Mouse (Mus musculus) forebrain, embryonic 13.5 days (tissue): ENCODE results near the gene Slc2a10. TPM values are rescaled to one million over a fixed set of nuclear protein-coding genes. Genes with fewer than 3 reads are reported as not detected.

Experiments used
- ATAC-seq: fragments of 200-750 bp; cut with Nextera tagmentation; 2 replicates; pipeline ENCODE4 v1.8.0; 2017
- H3K27ac ChIP-seq: fragments of 300-500 bp; sonication (generic); 2 replicates; pipeline ENCODE4 v1.5.1; 2015; ENCODE audit warnings: inconsistent platforms, mild to moderate bottlenecking, moderate library complexity
- H3K27me3 ChIP-seq: fragments of 300-500 bp; sonication (generic); 2 replicates; pipeline ENCODE4 v1.6.1; 2015; ENCODE audit warnings: mild to moderate bottlenecking, inconsistent platforms
- H3K36me3 ChIP-seq: fragments of 300-500 bp; sonication (generic); 2 replicates; pipeline ENCODE4 v1.6.1; 2015; ENCODE audit warnings: mild to moderate bottlenecking, inconsistent platforms; ENCODE audit not compliant: poor library complexity, severe bottlenecking
- H3K4me1 ChIP-seq: fragments of 300-500 bp; sonication (generic); 2 replicates; pipeline ENCODE4 v1.6.1; 2015; ENCODE audit warnings: inconsistent platforms
- H3K4me2 ChIP-seq: fragments of 300-500 bp; sonication (generic); 2 replicates; pipeline ENCODE4 v1.6.1; 2015; ENCODE audit warnings: inconsistent platforms, mild to moderate bottlenecking, moderate library complexity
- H3K4me3 ChIP-seq: fragments of 300-500 bp; sonication (generic); 2 replicates; pipeline ENCODE4 v1.5.1; 2015; ENCODE audit warnings: mild to moderate bottlenecking, inconsistent platforms
- H3K9ac ChIP-seq: fragments of 300-500 bp; sonication (generic); 2 replicates; pipeline ENCODE4 v1.6.1; 2015; ENCODE audit warnings: mild to moderate bottlenecking, inconsistent platforms
- H3K9me3 ChIP-seq: fragments of 300-500 bp; sonication (generic); replicated peaks from 2 replicates; pipeline ENCODE4 v1.6.1; 2016; ENCODE audit warnings: inconsistent platforms
- WGBS: fragments of 180-500 bp; shearing (Covaris S2); methylation state at CpG from one replicate; pipeline ENCODE4 v1.1.7; 2015; 5-methylcytosine and 5-hydroxymethylcytosine counted together
- polyA plus RNA-seq: library from polyadenylated mRNA; unstranded; fragments of >200 nt; fragmentation: Nextera tagmentation; extraction: Ambion mirVana; gene quantifications from 2 replicates; pipeline ENCODE4 v1.2.1, GENCODE M21; 2015

Gene Slc2a10
- polyA plus RNA-seq, 1 experiment from 2014 or later = 2.8 TPM

DNA sequence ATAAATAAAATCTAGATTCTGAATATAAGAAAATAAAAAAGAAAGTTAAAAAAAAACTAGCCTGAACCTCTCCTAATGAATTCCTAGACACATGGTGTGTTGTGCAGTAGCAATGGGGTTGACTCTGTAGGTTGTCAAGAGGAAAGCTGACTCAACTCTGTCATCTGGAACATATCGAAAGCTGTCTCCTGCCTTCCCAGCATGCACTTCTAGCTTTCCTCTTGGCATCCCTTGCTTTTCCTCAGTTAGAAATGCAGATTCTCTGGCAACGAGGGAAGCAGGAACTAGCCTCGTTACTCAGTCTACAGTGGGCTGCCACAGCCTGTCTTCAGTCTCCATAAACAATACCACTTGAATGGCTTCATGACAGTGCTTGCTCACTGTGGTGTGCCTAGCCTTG is 17.8 kb upstream of the Slc2a10 start:
- H3K4me2 ChIP-seq = no peak overlapping the region
- 62% methylated on average over 3 of the region's 3 CpGs for WGBS
- no peak overlapping the region for H3K4me3 ChIP-seq
- H3K36me3 ChIP-seq = peaks cover 29% of the 10 kb centered on the region
- no peaks in the 10 kb centered on the region for H3K9me3 ChIP-seq
- H3K9ac ChIP-seq = peak overlapping the region; percentile 37; the same call in 1 of the 2 replicates
- H3K4me1 ChIP-seq = peaks cover 19% of the 10 kb centered on the region
- no peaks in the 10 kb centered on the region for H3K27me3 ChIP-seq
- ATAC-seq = no peak
- no peak overlapping the region for H3K27ac ChIP-seq

DNA sequence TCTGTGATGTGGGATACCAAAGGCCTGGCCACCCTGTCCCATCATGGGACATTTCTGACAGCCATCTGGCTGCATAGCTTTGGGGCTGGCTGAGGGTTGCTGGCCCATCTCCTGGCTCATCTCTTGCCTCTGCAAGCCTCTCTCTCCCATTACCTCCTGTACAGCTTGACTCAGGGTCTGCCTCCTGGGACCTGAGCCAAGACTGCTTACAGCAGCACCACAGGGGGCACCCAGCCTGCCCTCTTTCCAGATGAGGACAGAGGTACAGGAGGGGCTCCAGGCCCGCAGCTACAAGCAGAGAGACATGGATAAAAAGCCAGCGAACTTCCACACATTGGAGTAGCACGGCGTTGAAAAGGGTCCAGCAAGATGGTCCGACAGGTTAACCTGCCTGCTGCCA is 17.2 kb upstream of the Slc2a10 start:
- no peak overlapping the region for H3K4me3 ChIP-seq
- H3K4me1 ChIP-seq = peaks cover 19% of the 10 kb centered on the region
- 0 out of 2 replicates have a peak overlapping the region, but pooled peaks have one; percentile 37 for H3K9ac ChIP-seq
- H3K27ac ChIP-seq = no peak overlapping the region
- ATAC-seq = no peak
- no peaks in the 10 kb centered on the region for H3K9me3 ChIP-seq
- no peak overlapping the region for H3K4me2 ChIP-seq
- 67% methylated on average over 5 of the region's 5 CpGs for WGBS
- H3K36me3 ChIP-seq = peaks cover 30% of the 10 kb centered on the region
- H3K27me3 ChIP-seq = no peaks in the 10 kb centered on the region

DNA sequence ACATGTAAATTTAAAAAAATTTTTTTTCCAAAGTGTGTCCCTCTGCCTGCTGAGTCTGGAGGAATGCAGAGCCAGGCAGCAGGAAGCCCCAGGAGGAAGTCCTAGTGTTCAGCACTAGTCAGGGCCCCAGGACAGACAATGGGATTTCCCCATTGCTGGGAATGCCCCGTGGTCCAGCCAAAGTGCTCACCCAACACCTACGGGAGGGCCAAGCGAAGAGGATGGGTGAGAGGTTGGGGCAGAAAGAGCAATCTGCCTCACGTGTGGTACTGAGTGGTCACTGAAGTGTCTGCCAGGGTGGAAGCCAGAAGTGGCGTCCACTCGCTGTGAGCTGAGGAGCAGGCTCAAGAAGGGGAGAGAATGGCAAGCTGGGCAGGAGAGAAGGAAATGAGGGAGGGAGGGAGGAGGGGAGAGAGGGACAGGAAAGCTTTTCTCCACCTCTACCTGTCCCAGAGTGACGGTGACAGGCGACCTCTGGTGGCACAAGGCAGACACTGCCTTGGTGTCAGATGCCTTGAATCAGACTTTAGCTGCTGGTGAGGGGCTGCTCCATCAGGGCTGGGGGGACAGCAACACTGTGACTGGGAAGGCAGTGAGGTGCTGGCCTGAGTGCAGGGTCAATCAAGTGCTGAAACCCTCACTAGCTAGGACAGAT is 16.6 kb upstream of the Slc2a10 start:
- H3K9me3 ChIP-seq = no peaks in the 10 kb centered on the region
- ATAC-seq = peak; percentile 66
- H3K36me3 ChIP-seq = peaks cover 30% of the 10 kb centered on the region
- H3K4me3 ChIP-seq = no peak overlapping the region
- peaks cover 21% of the 10 kb centered on the region for H3K4me1 ChIP-seq
- H3K4me2 ChIP-seq = no peak overlapping the region
- no peak overlapping the region for H3K9ac ChIP-seq
- 20% methylated on average over 8 of the region's 8 CpGs for WGBS
- no peak overlapping the region for H3K27ac ChIP-seq
- H3K27me3 ChIP-seq = no peaks in the 10 kb centered on the region

DNA sequence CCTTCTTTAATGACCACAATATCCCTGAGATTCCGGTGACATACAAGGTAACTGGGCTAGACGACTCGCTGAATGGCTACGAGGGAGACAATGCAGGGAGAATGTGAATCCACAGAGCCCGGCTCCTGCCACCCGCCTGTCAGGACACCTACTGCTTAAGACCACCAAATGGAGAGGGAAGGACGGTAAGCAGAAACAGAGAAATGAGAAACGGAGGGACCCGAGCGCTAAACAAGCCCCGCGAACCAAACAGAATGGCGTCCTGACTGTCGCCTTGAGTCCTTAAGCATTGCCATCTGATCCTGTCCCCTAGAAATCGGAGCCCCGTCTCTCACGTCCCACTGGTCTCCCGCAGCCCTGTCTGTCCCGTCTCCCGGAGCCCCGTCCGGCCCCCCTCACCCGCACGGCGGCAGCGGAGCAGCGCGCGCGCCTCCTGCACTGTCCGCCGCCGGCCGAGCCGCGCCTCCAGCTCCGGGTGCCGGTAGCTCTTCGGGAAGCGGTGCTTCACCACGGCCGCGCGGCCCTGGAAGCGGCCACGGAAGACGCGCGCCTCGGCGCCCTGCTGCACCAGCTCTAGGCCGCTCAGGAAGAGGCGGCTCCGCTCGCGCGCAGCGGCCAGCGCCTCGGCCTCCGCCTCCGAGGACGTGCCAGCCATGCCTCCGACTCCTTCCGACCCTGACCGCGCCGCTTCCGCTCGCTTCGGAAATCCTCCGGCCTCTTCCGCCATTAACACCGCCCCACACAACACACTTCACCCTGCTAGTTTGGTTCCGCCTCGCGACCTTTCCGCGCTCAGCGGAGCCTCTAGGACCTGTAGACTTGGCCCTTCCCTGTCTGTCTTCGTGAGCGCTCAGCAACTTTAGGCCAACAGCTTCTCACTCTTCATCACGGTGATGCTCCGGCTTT is 10.7 kb upstream of the Slc2a10 start, which contains the start of gene Trp53rka:
Gene Trp53rka (minus strand): TSS at position 677 of the 906 bp plus-strand sequence.
- peak; percentile 91 for ATAC-seq
- H3K9ac ChIP-seq = peak within 1 kb of the TSS; percentile 87
- H3K27me3 ChIP-seq = no peaks in the 10 kb centered on the region
- H3K4me1 ChIP-seq = peaks cover 25% of the 10 kb centered on the region
- peak within 1 kb of the TSS; percentile 88 for H3K4me2 ChIP-seq
- peak within 1 kb of the TSS; percentile 82 for H3K27ac ChIP-seq
- peak within 1 kb of the TSS; percentile 72 for H3K4me3 ChIP-seq
- WGBS = under 1% methylated on average over 64 of the region's 84 CpGs
- peaks cover 30% of the 10 kb centered on the region for H3K36me3 ChIP-seq
- H3K9me3 ChIP-seq = no peaks in the 10 kb centered on the region

DNA sequence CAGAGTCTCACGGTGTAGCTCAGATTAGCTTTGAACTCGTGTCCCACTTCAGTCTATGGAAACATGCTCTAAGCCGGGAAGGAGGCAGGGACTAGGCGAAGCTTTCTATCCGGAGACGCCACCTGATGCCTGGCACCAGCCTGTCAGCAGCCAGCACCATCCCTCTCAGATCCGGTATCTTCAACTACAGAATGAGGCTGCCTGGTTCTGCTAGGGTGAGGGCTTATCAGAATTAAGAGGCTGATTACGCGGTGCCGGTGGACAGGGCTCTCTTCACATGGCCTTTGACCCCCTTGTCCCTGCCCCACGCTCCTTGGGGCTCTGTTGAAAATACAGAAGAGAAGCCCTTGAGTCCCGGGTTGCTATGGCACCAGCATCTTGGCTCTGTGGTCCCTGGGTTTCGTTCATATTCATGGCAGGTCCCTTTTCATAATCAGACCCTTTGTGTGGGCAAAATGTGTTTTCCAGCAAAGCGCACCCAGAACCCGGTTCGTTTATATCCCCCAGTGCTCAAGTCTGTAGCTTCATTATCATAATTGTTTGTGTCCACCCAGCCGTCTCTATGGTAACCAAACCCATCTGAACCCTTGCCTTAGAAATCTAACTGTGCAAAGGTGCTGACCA is 9.9 kb upstream of the Slc2a10 start:
- Histone ChIP-seq H3K4me2 (peak overlapping the region; percentile 88), H3K9ac (peak overlapping the region; percentile 87), H3K4me1 (peaks cover 25% of the 10 kb centered on the region), H3K4me3 (peak overlapping the region; percentile 72), H3K9me3 (no peaks in the 10 kb centered on the region), H3K36me3 (peaks cover 22% of the 10 kb centered on the region), H3K27ac (peak overlapping the region; percentile 82), H3K27me3 (no peaks in the 10 kb centered on the region)
- 5% methylated on average over 17 of the region's 17 CpGs for WGBS
- ATAC-seq = peak; percentile 62

DNA sequence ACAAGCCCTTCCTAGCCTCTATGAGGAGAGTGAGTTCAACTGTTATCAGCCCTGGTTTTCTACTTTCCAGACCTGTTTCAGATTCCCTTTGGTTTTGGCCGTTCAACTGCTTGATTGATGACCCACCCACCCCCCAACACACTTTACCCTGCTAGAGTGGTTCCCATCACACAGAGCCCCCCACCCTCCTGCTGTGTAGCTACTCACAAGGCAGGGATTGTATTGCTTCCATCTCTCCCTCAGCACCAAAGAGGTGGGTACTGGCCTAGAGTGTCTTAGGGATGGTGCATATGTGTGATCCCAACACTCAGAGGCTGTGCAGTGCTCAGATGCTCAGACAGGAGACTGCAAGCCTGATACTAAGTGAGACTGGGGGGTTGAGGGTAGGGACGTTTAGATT is 9.1 kb upstream of the Slc2a10 start:
- no peak for ATAC-seq
- 38% methylated on average over 2 of the region's 2 CpGs for WGBS
- no peaks in the 10 kb centered on the region for H3K27me3 ChIP-seq
- no peak overlapping the region for H3K9ac ChIP-seq
- H3K4me2 ChIP-seq = peak overlapping the region; percentile 88
- H3K4me1 ChIP-seq = peaks cover 25% of the 10 kb centered on the region
- H3K27ac ChIP-seq = peak overlapping the region; percentile 82
- H3K9me3 ChIP-seq = no peaks in the 10 kb centered on the region
- no peak overlapping the region for H3K4me3 ChIP-seq
- H3K36me3 ChIP-seq = peaks cover 14% of the 10 kb centered on the region

DNA sequence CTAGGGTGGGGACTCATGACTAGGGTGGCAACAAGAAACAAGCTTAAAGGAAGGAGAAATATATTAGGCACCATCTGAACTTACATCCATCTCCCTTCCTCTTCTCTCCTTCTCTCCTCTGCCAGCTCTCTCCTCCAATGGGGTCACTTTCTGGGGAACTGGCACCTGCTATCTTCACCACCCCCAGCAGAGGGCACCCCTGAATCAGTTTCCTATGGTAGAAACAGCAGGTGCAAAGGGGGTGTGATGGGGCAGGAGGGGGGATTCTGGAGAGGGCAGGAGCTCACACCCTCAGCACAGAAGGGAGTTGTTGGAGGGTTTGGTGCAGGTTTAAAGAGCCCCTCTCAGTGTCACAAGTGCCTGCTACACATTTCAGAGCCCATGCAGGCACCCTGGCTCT is 7.3 kb upstream of the Slc2a10 start:
- H3K27ac ChIP-seq = no peak overlapping the region
- no peak overlapping the region for H3K9ac ChIP-seq
- no peak for ATAC-seq
- H3K9me3 ChIP-seq = no peaks in the 10 kb centered on the region
- peaks cover 25% of the 10 kb centered on the region for H3K4me1 ChIP-seq
- H3K4me2 ChIP-seq = no peak overlapping the region
- H3K4me3 ChIP-seq = no peak overlapping the region
- no peaks in the 10 kb centered on the region for H3K36me3 ChIP-seq
- no peaks in the 10 kb centered on the region for H3K27me3 ChIP-seq

DNA sequence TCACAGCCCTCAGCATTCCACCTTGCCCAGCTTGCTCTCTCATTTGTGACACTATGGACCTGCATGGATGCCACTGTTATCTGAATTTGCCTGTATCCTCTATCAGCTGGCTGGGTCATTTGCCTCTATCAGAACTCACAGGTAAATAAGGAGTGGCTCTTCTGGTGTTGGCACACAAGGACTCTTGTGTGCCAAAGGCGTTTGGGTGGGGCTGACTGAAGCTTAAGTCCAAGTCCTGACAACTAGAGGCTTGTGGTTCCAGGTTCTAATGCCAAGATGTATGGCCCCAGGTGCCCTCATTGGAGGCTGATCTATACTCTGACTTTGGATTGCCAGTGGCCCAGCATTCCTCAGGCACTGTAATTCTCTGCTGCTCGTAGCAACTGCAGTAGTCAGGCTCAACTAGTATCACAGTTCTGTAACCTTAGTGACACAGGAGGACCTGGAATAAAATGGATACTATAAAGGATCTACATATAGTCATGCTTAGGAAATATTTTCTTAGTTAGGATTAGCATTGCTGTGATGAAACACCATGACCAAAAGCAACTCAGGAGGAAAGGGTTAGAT is 5.8 kb upstream of the Slc2a10 start:
- H3K27me3 ChIP-seq = no peaks in the 10 kb centered on the region
- H3K4me1 ChIP-seq = peaks cover 16% of the 10 kb centered on the region
- no peak overlapping the region for H3K4me2 ChIP-seq
- no peak for ATAC-seq
- no peak overlapping the region for H3K9ac ChIP-seq
- H3K36me3 ChIP-seq = no peaks in the 10 kb centered on the region
- WGBS = 82% methylated on average over 2 of the region's 2 CpGs
- no peaks in the 10 kb centered on the region for H3K9me3 ChIP-seq
- no peak overlapping the region for H3K4me3 ChIP-seq
- no peak overlapping the region for H3K27ac ChIP-seq

DNA sequence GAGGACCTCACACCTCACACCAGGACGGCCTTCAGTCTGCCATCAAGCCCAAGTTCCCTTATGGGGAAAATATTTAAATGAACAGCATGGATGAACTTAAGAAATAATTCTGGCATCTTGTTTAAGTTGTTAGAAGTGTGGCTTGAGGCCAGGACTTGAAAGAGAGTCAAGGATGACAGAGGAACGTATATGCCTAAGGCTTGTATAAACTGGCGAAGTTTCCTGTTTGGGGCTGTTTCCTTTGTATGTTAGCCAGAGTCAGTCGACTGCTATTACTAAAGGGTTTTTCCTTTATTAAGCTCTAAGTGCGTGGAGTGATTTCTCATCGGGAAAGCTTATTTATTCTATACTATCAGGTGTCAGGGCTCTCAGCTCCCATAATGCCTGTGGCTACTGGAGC is 4.8 kb upstream of the Slc2a10 start:
- 83% methylated on average over 6 of the region's 6 CpGs for WGBS

DNA sequence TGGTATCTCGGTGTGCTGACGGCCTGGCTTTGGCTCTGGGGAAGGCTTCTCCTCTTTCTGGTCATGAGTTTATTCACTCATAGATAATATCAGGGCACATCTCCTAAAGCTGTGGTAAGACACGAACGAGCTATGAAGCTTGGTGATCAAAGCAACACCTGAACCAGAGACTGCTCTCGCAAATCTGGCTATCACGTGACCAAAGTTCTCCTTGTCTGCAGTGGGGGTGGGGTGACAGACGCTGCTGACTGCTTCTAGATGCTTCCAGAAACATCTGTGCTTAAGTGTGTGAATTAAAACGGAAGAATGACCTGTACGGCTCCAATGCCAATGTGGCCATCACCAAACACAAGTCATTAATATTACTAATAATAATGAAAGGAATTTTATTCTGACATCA is 6.1 kb downstream of the Slc2a10 start:
- H3K36me3 ChIP-seq = no peaks in the 10 kb centered on the region
- peaks cover 15% of the 10 kb centered on the region for H3K4me1 ChIP-seq
- 84% methylated on average over 9 of the region's 9 CpGs for WGBS
- no peak overlapping the region for H3K4me2 ChIP-seq
- no peaks in the 10 kb centered on the region for H3K9me3 ChIP-seq
- no peaks in the 10 kb centered on the region for H3K27me3 ChIP-seq
- H3K9ac ChIP-seq = no peak overlapping the region
- no peak for ATAC-seq
- H3K4me3 ChIP-seq = no peak overlapping the region
- H3K27ac ChIP-seq = no peak overlapping the region

More for the DNA sequence above, 4.8 kb upstream of the Slc2a10 start:
- no peak for ATAC-seq
- Histone ChIP-seq H3K4me3 (no peak overlapping the region), H3K27me3 (no peaks in the 10 kb centered on the region), H3K9ac (no peak overlapping the region), H3K27ac (no peak overlapping the region), H3K9me3 (no peaks in the 10 kb centered on the region), H3K4me2 (no peak overlapping the region), H3K36me3 (no peaks in the 10 kb centered on the region), H3K4me1 (peaks cover 20% of the 10 kb centered on the region)

DNA sequence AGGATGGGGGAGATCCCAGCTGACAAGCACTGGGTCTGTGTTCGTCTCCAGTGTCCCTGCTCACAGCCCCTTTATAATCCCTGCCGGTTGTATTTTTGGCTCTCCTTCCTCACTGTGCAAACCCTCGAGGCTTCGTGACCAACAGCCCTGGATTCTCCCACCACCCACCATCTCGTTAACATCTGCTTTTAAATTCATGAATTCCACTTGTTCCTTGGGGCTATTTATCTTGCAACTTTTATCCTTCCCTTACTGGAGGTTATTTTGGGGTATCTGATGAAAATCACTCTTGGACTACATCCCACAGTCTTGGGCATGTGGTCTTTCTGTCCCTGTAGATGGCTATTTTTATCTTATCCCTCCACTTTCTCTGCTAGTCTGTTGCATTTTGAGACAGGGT is 6.9 kb downstream of the Slc2a10 start:
- no peak overlapping the region for H3K27ac ChIP-seq
- no peaks in the 10 kb centered on the region for H3K27me3 ChIP-seq
- H3K4me2 ChIP-seq = no peak overlapping the region
- no peaks in the 10 kb centered on the region for H3K36me3 ChIP-seq
- 39% methylated on average over 5 of the region's 5 CpGs for WGBS
- no peak overlapping the region for H3K9ac ChIP-seq
- peaks cover 15% of the 10 kb centered on the region for H3K4me1 ChIP-seq
- no peaks in the 10 kb centered on the region for H3K9me3 ChIP-seq
- no peak for ATAC-seq
- no peak overlapping the region for H3K4me3 ChIP-seq
